Mouse (Mus musculus) thymus, adult 2 months (tissue): ENCODE measurements around the gene Fkbp5.

Source experiments
- CTCF ChIP-seq: fragments of 200-500 bp; IDR thresholded peaks from 2 replicates; pipeline ENCODE4 v1.5.1; 2012; ENCODE audit warnings: mild to moderate bottlenecking, control low read depth, low read length, moderate library complexity, borderline replicate concordance; ENCODE audit not compliant: control insufficient read depth, poor library complexity, insufficient read depth; ENCODE audit errors: extremely low read depth
- POLR2A ChIP-seq: fragments of 200-500 bp; IDR thresholded peaks from 2 replicates; pipeline ENCODE4 v1.6.1; 2012; ENCODE audit warnings: mild to moderate bottlenecking, low read length, control low read depth, moderate library complexity; ENCODE audit not compliant: control insufficient read depth, poor library complexity, insufficient read depth; ENCODE audit errors: extremely low read depth

GRCm38 (mm10) chr17:28500465-28500864 lies 16.9 kb downstream of the Fkbp5 start:
- no peak for TF ChIP-seq CTCF
- no peak for TF ChIP-seq POLR2A
